Mouse (Mus musculus) adrenal gland (tissue): ENCODE results near the gene Tctn3.

Experiments used
- intact Hi-C: fragments of 180-260 bp; cut with DNase I; formaldehyde crosslinking; loops from one replicate; pipeline ENCODE4 v1.15.1; 2025
- long read RNA-seq, 2 experiments: library from polyadenylated mRNA; unstranded; transcript quantifications; one replicate each; pipeline ENCODE4 v2.0.0; 2020; ENCODE audit warnings: borderline replicate concordance in 1 of 2; ENCODE audit not compliant: insufficient replicate concordance in 1 of 2

The Tctn3 gene
- long read RNA-seq, experiment 1, partial matches to known transcripts: 0 of 5 reads
- long read RNA-seq, experiment 1, other reads (novel, unspliced or antisense): 3 of 5 reads
- long read RNA-seq, experiment 2, partial matches to known transcripts: 3 of 8 reads
- long read RNA-seq, experiment 2, other reads (novel, unspliced or antisense): 2 of 8 reads

DNA sequence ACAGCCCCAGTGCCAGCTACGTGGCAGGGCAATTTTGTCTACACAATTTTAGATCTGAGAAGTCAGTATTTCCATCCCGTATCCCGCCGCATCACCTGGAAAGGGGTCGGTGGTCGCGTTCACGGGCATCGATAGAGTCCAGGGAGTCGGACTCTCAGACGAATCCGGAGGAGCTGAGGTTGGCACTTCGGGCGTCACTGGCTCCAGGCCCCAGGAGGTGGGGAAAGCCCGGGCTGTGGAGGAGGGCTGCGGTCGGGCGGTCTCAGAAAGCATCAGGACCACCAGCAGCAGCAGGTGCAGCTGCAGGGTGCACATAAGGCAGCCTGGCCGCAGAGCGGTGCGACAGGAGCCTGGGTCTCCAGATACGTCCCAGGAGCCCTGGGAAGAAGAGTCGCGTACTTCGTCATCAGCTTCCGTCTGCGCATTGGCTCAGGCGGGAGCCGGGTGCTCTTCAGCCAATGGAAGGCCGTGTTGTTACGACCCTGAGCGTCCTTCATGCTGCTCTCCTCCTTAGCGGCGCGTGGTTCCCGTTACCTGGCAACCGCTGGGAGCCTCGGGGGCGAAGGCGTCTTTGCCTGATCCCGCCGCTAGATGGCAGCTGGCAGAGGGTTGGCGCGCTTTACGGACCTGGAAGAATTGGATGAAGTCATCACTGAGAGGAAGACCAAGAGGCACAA, at the start of gene Tctn3, which contains the start of gene Entpd1:
Gene Tctn3 (minus strand): TSS at position 404 of the 677 bp plus-strand sequence.
Gene Entpd1 (plus strand): TSS at position 537 of the 677 bp plus-strand sequence.
- intact Hi-C loops: loop anchor here (1.0 kb wide), 1 partner anchor 110 kb away; no protein-coding TSS in a partner anchor

GRCm38 (mm10) chr19:40661108-40661507, 49.1 kb upstream of the Tctn3 start:
- intact Hi-C loops: no loop called here

DNA sequence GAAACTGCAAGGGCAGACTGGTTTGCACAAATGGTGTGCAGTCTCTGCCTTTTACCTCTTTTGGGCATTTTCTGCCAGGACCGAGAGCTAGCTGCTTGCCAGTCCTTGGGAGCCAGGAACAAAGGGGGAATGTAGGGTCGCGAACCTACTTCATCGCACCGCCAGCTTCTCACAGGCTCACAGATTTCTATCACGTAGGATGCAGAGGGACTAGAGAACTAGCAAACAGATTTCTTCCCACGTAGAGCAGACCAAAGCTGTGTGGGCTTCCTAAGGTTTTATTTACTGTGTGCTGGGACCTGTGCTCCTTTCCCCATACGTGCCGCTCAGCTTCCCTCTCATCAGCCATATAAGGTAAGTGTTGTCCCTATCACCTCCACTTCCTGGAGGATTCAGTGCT, 48.5 kb upstream of the Tctn3 start:
- intact Hi-C loops: no loop called here

GRCm38 (mm10) chr19:40659651-40660478, 47.8 kb upstream of the Tctn3 start:
- intact Hi-C loops: no loop called here

DNA sequence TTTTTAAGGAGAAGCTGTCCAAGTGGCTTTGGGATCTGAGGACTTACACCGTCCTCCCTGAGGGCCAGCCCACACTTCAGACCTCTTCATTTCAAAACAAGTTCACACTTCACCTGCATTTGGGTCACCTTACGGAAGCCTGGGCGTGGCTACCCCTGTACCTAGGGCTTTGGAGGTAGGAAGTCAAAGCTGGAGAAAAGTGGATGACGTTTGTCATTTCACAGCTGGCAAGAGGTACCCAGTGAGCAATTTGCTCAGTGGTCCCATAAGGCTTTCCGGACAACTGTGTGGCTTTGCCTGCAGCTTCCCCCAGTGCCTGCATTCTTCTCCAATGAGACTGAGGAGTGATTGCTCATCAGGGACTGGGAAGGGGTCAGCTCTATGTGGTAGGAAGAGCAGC, 46.9 kb upstream of the Tctn3 start:
- intact Hi-C loops: no loop called here

GRCm38 (mm10) chr19:40658281-40658680, 46.2 kb upstream of the Tctn3 start:
- intact Hi-C loops: no loop called here

GRCm38 (mm10) chr19:40656207-40656606, 44.2 kb upstream of the Tctn3 start:
- intact Hi-C loops: no loop called here

- intact Hi-C loops: no loop called here
Measured at GRCm38 (mm10) chr19:40650090-40650489, 38.1 kb upstream of the Tctn3 start.

- intact Hi-C loops: no loop called here
Measured at GRCm38 (mm10) chr19:40647319-40648158, 35.5 kb upstream of the Tctn3 start.

- intact Hi-C loops: no loop called here
Measured at GRCm38 (mm10) chr19:40646379-40646778, 34.3 kb upstream of the Tctn3 start.

GRCm38 (mm10) chr19:40643846-40644245, 31.8 kb upstream of the Tctn3 start:
- intact Hi-C loops: no loop called here

DNA sequence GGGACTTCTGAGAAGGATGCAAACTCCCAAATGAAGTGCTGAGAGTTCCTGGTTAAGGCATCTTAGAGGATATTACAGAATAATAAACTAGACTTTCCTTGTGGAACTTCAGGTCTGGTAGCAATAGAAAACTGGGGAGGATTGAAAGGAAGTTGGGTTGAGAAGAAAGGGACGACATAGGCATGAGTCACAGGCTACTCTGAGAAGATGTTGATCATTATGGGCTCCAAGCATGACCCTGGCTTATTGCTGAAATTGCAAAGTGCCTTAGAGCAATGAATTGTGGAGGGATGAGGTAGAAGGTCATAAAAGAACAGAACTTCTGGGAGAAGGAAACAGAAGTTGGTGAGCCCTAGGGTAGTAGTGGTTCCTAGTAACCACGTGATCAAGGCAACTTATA, 28.8 kb upstream of the Tctn3 start:
- intact Hi-C loops: no loop called here

DNA sequence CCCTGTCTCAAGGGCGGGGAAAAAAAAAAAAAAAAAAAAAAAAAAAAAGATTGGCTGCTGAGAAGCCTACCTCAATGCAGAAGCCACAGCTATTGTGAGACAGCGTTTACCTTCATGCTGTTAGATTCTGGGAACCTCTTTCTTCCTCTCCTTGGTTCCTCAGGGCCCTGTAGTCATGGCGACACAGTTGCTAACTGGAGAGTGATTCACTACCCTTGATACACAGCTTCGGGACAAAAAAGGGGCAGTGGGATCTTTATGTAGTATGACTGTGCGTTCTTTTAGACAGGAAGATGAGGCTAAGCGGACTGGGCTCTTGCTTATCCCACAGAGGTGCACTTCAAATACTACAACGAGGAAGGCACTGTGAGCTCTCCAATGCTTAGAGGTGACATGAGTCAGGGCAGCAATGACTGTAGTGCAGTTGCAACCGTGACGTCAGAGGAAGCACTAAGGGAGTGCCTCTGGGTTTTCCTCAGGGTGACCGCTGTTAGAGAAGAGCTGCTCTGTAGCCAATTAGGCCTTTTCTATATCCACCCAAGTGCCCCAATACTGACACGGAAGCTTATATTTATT, 27.8 kb upstream of the Tctn3 start:
- intact Hi-C loops: no loop called here

DNA sequence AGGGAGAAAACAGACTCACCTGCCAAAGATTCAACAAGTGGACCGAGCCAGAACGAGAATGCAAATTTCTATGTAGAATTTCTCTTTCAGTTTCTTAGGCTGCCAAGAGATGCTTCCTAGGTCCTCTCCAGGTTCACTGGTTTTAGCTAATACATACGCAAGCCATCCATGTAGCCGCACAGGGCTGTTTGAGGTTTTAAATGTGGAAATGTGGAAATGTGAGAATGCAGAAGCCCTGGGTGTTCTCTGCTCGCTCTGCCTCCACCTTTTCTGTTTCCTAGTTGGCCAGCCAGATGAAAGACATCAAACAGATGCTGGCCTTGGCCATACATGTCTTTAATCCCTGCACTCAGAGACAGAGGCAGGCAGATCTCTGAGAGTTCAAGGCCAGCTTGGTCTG, 26.5 kb upstream of the Tctn3 start:
- intact Hi-C loops: no loop called here

GRCm38 (mm10) chr19:40637601-40638000, 25.6 kb upstream of the Tctn3 start:
- intact Hi-C loops: no loop called here

- intact Hi-C loops: no loop called here
Measured at GRCm38 (mm10) chr19:40637091-40637490, 25.1 kb upstream of the Tctn3 start.

GRCm38 (mm10) chr19:40633144-40633543, 21.1 kb upstream of the Tctn3 start:
- intact Hi-C loops: no loop called here

DNA sequence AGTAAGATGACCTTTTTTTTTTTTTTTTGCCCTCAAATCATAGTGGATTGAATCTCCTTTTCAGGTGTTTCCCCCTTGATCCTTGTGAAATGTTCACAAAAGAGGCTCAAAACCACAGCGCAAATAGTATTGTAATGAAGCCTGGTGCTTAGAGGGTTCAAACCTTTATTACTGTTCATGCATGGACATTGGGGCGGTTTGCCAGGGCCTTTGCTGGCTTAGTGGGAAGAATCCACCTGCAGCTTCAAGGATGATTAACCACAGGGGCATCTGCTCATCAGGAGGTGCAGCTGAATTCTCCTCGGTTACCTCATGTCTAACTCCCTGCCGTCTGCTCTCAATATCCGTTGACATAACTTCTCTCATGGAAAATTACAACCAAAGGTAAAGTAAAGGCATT, 20.6 kb upstream of the Tctn3 start:
- intact Hi-C loops: no loop called here

- intact Hi-C loops: no loop called here
Measured at GRCm38 (mm10) chr19:40632193-40632592, 20.2 kb upstream of the Tctn3 start.

GRCm38 (mm10) chr19:40630606-40631005, 18.6 kb upstream of the Tctn3 start:
- intact Hi-C loops: no loop called here

GRCm38 (mm10) chr19:40630096-40630495, 18.1 kb upstream of the Tctn3 start:
- intact Hi-C loops: no loop called here
